Comparison of ENCODE assay signal across 15 mouse cellular contexts in the genomic region with DNA sequence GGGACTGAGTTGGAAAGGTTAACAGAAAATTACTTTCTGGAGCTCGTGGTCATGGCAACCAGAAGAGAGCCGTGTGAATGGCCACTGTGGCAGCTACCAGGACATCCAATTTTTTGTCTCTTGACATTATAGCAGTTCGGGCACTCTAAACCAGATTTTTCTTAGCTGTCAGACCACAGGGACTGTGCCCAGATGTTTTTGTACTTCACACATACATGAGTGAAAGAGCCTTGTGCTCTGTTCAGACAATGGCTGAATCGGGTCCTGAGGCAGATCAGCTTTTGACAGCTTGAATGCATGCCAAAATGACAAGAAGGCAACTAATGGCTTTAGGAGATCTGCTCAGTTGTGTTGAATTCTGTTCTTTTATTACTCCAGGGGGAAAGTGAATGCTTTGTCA.
DNase-seq lines count a peak whose midpoint lies in the region; ATAC-seq and TF ChIP-seq lines count a peak whose summit lies in the region.
"Had no signal": no experiment of that assay in that cellular context is flagged by ENCODE, and none has a peak within 500 bp of the region (broad histone marks: within the 10 kb centered on the region; RNA-seq: fewer than 3 reads in every experiment).

No protein-coding gene starts in this region.

- peak; percentile 53 for ATAC-seq in forebrain, embryonic 11.5 days (replicated peaks; ENCODE audit: low FRiP score)
- no peak for ATAC-seq in forebrain, embryonic 16.5 days
- ATAC-seq in midbrain, embryonic 12.5 days (ENCODE audit: low FRiP score, low read depth) = peak; percentile 30; the same call in 1 of the 2 replicates
- ATAC-seq in hindbrain, postnatal 0 days = peak; percentile 82
- no peak for ATAC-seq in stomach, embryonic 16.5 days (ENCODE audit: insufficient read depth, low FRiP score)
- ATAC-seq in CD4-positive, CD25-positive, alpha-beta regulatory T cell, adult 4 months = no peak
- ATAC-seq: lung, postnatal 0 days had no signal

- no peak for DNase-seq in forebrain, embryonic 11.5 days (ENCODE audit: low spot score)
- no peak for DNase-seq in midbrain, embryonic 10.5 days (ENCODE audit: low spot score)
- DNase-seq in hindbrain, postnatal 0 days (ENCODE audit: low spot score) = peak; percentile 61
- DNase-seq in adrenal gland, adult 18-20 months (ENCODE audit: low spot score in 2 of 2) = no peak
- DNase-seq: cerebellum, adult 9-11 months; heart, adult 18-20 months; heart, postnatal 14 days; kidney, postnatal 14 days had no signal

- no peaks in the 10 kb centered on the region for H3K27me3 ChIP-seq in forebrain, embryonic 11.5 days (ENCODE audit: control insufficient read depth, insufficient read depth, low read length)
- no peaks in the 10 kb centered on the region for H3K27me3 ChIP-seq in forebrain, embryonic 16.5 days (replicated peaks; ENCODE audit: control insufficient read depth, insufficient read depth, low read length)
- H3K27me3 ChIP-seq in midbrain, embryonic 12.5 days = no peaks in the 10 kb centered on the region
- no peaks in the 10 kb centered on the region for H3K27me3 ChIP-seq in midbrain, embryonic 10.5 days (ENCODE audit: low read depth, poor library complexity, severe bottlenecking)
- H3K27me3 ChIP-seq in hindbrain, postnatal 0 days (ENCODE audit: insufficient read depth, low read length) = no peaks in the 10 kb centered on the region
- no peaks in the 10 kb centered on the region for H3K27me3 ChIP-seq in stomach, embryonic 16.5 days (ENCODE audit: control insufficient read depth, insufficient read depth, low read length)
- H3K27me3 ChIP-seq: stomach, embryonic 15.5 days had no signal

- H3K4me3 ChIP-seq in forebrain, embryonic 11.5 days (ENCODE audit: low read depth, low read length) = no peak overlapping the region
- H3K4me3 ChIP-seq in forebrain, embryonic 16.5 days (replicated peaks; ENCODE audit: low read length) = no peak overlapping the region
- no peak overlapping the region for H3K4me3 ChIP-seq in midbrain, embryonic 12.5 days
- no peak overlapping the region for H3K4me3 ChIP-seq in midbrain, embryonic 10.5 days
- H3K4me3 ChIP-seq in hindbrain, postnatal 0 days (ENCODE audit: low read length) = no peak overlapping the region
- H3K4me3 ChIP-seq in stomach, embryonic 16.5 days (replicated peaks; ENCODE audit: low read length) = no peak overlapping the region
- H3K4me3 ChIP-seq: stomach, embryonic 15.5 days had no signal

- H3K9me3 ChIP-seq in forebrain, embryonic 11.5 days (ENCODE audit: control insufficient read depth, low read length) = no peaks in the 10 kb centered on the region
- H3K9me3 ChIP-seq in forebrain, embryonic 16.5 days (ENCODE audit: control insufficient read depth, low read length) = no peaks in the 10 kb centered on the region
- H3K9me3 ChIP-seq in midbrain, embryonic 12.5 days = no peaks in the 10 kb centered on the region
- no peaks in the 10 kb centered on the region for H3K9me3 ChIP-seq in midbrain, embryonic 10.5 days (replicated peaks)
- no peaks in the 10 kb centered on the region for H3K9me3 ChIP-seq in hindbrain, postnatal 0 days (ENCODE audit: low read length)
- H3K9me3 ChIP-seq in stomach, embryonic 16.5 days (replicated peaks; ENCODE audit: control insufficient read depth, low read length) = no peaks in the 10 kb centered on the region
- H3K9me3 ChIP-seq: stomach, embryonic 15.5 days had no signal

- no peak overlapping the region for H3K9ac ChIP-seq in forebrain, embryonic 11.5 days (ENCODE audit: low read length)
- H3K9ac ChIP-seq in forebrain, embryonic 16.5 days (replicated peaks; ENCODE audit: low read depth, low read length) = no peak overlapping the region
- H3K9ac ChIP-seq in midbrain, embryonic 12.5 days (replicated peaks) = no peak overlapping the region
- H3K9ac ChIP-seq in hindbrain, postnatal 0 days (replicated peaks; ENCODE audit: low read length) = no peak overlapping the region
- no peak overlapping the region for H3K9ac ChIP-seq in stomach, embryonic 16.5 days (ENCODE audit: low read length)
- H3K9ac ChIP-seq: stomach, embryonic 15.5 days had no signal

- H3K27ac ChIP-seq in forebrain, embryonic 11.5 days (ENCODE audit: low read depth, low read length) = no peak overlapping the region
- no peak overlapping the region for H3K27ac ChIP-seq in forebrain, embryonic 16.5 days (ENCODE audit: low read length)
- no peak overlapping the region for H3K27ac ChIP-seq in midbrain, embryonic 12.5 days (replicated peaks)
- no peak overlapping the region; the same call in 1 of the 2 replicates for H3K27ac ChIP-seq in midbrain, embryonic 10.5 days (replicated peaks)
- peak overlapping the region; percentile 36; the same call in 1 of the 2 replicates for H3K27ac ChIP-seq in hindbrain, postnatal 0 days
- peak overlapping the region; percentile 28 for H3K27ac ChIP-seq in stomach, embryonic 16.5 days (ENCODE audit: low read length)
- H3K27ac ChIP-seq: stomach, embryonic 15.5 days had no signal

- peaks cover 3% of the 10 kb centered on the region; the same call in 1 of the 2 replicates for H3K4me1 ChIP-seq in forebrain, embryonic 11.5 days (replicated peaks; ENCODE audit: control insufficient read depth, insufficient read depth, low read length)
- no peaks in the 10 kb centered on the region; the same call in 1 of the 2 replicates for H3K4me1 ChIP-seq in forebrain, embryonic 16.5 days (replicated peaks; ENCODE audit: control insufficient read depth, insufficient read depth, low read length)
- H3K4me1 ChIP-seq in midbrain, embryonic 12.5 days = peaks cover 8% of the 10 kb centered on the region; the same call in 1 of the 2 replicates
- peaks cover 5% of the 10 kb centered on the region; the same call in 1 of the 2 replicates for H3K4me1 ChIP-seq in midbrain, embryonic 10.5 days
- peaks cover 8% of the 10 kb centered on the region; the same call in 1 of the 2 replicates for H3K4me1 ChIP-seq in hindbrain, postnatal 0 days (ENCODE audit: insufficient read depth, low read length)
- H3K4me1 ChIP-seq in stomach, embryonic 16.5 days (ENCODE audit: control insufficient read depth, insufficient read depth, low read length) = peaks cover 5% of the 10 kb centered on the region; the same call in 1 of the 2 replicates
- H3K4me1 ChIP-seq: stomach, embryonic 15.5 days had no signal

- H3K36me3 ChIP-seq in forebrain, embryonic 11.5 days (ENCODE audit: control insufficient read depth, insufficient read depth, low read length) = no peaks in the 10 kb centered on the region
- no peaks in the 10 kb centered on the region for H3K36me3 ChIP-seq in forebrain, embryonic 16.5 days (ENCODE audit: control insufficient read depth, insufficient read depth)
- H3K36me3 ChIP-seq in midbrain, embryonic 12.5 days = no peaks in the 10 kb centered on the region
- H3K36me3 ChIP-seq in midbrain, embryonic 10.5 days = no peaks in the 10 kb centered on the region
- no peaks in the 10 kb centered on the region for H3K36me3 ChIP-seq in hindbrain, postnatal 0 days (ENCODE audit: insufficient read depth, low read length)
- no peaks in the 10 kb centered on the region for H3K36me3 ChIP-seq in stomach, embryonic 16.5 days (ENCODE audit: control insufficient read depth, insufficient read depth, low read length)
- H3K36me3 ChIP-seq: G1E; stomach, embryonic 15.5 days had no signal

- 49% methylated on average over 4 of the region's 4 CpGs for WGBS in forebrain, embryonic 11.5 days
- 21% methylated on average over 4 of the region's 4 CpGs for WGBS in forebrain, embryonic 16.5 days
- 48% methylated on average over 4 of the region's 4 CpGs for WGBS in midbrain, embryonic 12.5 days
- 77% methylated on average over 4 of the region's 4 CpGs for WGBS in midbrain, embryonic 10.5 days
- 16% methylated on average over 4 of the region's 4 CpGs for WGBS in hindbrain, postnatal 0 days
- WGBS in stomach, embryonic 16.5 days = 37% methylated on average over 4 of the region's 4 CpGs

- no peak overlapping the region for H3K4me2 ChIP-seq in forebrain, embryonic 11.5 days (ENCODE audit: low read depth, low read length, severe bottlenecking)
- H3K4me2 ChIP-seq in forebrain, embryonic 16.5 days (ENCODE audit: low read length) = no peak overlapping the region
- H3K4me2 ChIP-seq in midbrain, embryonic 12.5 days (replicated peaks) = no peak overlapping the region
- no peak overlapping the region for H3K4me2 ChIP-seq in hindbrain, postnatal 0 days (ENCODE audit: low read depth, low read length)
- H3K4me2 ChIP-seq in stomach, embryonic 16.5 days (ENCODE audit: low read depth, low read length) = no peak overlapping the region
- H3K4me2 ChIP-seq: stomach, embryonic 15.5 days had no signal

- TF ChIP-seq CTCF in hindbrain, postnatal 0 days (IDR thresholded peaks at IDR 0.05; ENCODE audit: low read depth) = no peak

Comparison
In these comparisons a context has a peak if more than half of its experiments do, and no peak if none do; other contexts are left out.
1. ATAC-seq: peak in forebrain, embryonic 11.5 days (single experiment), midbrain, embryonic 12.5 days (single experiment) and hindbrain, postnatal 0 days (single experiment); none in forebrain, embryonic 16.5 days (single experiment), stomach, embryonic 16.5 days (single experiment) and CD4-positive, CD25-positive, alpha-beta regulatory T cell, adult 4 months (single experiment).
2. H3K27ac ChIP-seq: peak in hindbrain, postnatal 0 days (single experiment) and stomach, embryonic 16.5 days (single experiment); none in forebrain, embryonic 11.5 days (single experiment), forebrain, embryonic 16.5 days (single experiment), midbrain, embryonic 12.5 days (single experiment) and midbrain, embryonic 10.5 days (single experiment).